Mouse (Mus musculus) cerebellum, adult 8-10 months (tissue): ENCODE measurements around the gene Dock2.

ENCODE experiments used
- DNase-seq: peaks from one replicate; pipeline ENCODE4 v3.0.0; 2022

Gene Dock2

DNA sequence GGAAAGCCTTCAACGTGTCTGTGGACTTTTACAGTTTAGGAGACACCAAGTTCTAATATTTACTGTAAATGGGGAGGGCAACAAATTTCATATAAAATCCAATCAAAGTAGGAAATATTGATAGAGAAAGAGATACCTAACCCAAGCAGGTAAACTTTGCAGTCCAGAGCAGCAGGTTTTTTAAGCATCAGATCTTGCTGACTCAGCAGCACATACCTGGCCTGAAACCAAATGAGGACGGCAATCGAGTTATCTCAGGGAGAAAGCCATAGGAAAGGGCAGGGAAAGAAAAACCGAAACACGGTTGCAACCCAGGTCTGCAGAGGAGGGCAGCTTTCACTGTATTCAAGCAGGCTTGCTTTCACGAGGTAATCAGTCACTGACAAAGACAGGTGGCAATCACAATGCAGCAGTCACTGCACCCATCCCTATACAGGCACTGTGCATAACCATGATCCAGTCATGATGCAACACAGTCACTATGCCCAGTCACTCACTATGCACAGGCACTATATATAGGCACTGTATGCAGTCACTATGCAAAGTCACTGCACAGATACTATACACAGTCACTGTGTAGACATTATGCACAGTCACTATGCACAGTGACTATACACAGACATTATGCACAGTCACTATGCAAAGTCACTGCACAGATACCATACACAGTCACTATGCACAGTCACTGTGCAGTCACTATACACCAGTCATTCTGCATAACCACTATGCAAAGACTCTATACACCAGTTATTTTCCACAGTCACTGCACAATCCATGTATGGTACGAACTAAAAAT lies 258.4 kb downstream of the Dock2 start:
- no peak for DNase-seq

GRCm38 (mm10) chr11:34524586-34524985 lies 259.1 kb downstream of the Dock2 start:
- DNase-seq: no peak

DNA sequence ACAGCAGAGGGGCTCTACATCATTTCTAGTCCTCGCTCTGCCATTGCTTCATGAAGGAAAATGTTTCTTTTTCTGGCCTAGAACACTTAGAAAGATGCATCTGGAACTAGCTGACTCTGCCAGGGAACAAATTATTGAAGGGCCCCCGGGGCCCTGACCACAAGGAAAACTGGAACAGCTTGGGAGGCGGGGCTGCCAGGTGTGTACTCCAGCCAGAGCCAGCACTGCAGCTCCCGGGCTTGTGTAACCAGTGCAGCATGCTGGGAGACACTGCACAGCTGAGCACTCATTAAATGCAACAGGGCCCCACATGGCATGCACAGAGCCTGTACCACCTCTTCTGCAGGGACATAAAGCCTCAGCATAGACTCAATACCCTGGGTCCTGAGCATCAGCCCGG lies 265.1 kb downstream of the Dock2 start:
- no peak for DNase-seq

DNA sequence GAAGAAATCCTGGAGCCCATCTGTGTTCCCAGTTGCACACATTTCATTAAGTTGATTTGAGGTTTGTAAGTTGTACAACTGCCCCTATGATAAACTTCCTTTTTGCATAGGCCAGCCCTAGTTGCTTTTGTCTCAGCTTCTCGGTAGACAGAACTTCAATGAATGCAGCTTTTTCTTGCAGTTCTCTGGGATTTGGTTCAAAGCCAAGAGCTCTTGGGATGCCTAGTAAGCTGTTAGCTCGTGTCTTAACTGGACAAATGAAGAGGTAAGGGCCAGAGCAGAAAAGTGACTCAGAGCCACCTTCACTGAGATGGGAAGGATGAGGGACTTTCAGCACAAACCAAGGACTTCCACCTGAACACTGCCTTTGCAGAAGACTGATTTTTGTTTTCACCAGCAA lies 266.7 kb downstream of the Dock2 start:
- DNase-seq: no peak

DNA sequence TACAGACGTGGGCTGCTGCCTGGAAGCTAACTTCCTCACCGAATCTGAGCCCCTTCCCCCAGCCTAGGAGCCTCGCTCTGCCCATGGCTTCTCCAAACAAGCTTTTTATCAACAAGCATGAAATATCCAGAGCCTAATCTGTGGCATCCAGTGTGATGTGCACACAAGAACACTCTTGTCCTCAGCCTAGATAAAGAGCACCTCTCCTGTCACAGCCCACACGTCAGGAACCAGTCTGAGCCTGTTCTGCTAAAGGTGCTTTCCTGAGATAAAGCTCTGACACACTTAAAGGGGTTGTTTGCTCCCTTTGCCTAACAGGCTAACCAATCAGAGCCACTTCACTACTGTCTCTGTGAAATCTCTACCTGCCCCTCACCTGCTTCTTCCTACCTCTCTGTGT lies 268.4 kb downstream of the Dock2 start:
- DNase-seq: no peak

DNA sequence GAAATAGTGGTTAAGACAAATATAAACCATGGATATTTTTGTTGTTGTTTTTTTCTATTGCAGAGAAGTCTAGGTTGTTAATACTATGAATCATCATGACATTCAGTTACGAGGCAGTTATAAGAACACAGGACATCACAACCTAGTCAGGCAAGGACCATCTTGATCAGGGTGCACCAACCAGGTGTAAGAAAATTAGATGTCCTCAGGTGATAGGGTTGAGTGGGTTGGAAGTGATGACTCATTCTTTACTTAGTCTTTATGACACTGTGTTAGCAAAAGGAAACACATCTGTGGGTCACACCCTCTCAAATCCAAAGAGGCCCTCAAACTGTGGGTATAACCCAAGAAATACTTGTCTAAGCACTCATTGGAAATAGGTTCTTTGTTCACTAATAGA lies 277.3 kb downstream of the Dock2 start:
- no peak for DNase-seq

GRCm38 (mm10) chr11:34499663-34500062 lies 284.0 kb downstream of the Dock2 start:
- no peak for DNase-seq

DNA sequence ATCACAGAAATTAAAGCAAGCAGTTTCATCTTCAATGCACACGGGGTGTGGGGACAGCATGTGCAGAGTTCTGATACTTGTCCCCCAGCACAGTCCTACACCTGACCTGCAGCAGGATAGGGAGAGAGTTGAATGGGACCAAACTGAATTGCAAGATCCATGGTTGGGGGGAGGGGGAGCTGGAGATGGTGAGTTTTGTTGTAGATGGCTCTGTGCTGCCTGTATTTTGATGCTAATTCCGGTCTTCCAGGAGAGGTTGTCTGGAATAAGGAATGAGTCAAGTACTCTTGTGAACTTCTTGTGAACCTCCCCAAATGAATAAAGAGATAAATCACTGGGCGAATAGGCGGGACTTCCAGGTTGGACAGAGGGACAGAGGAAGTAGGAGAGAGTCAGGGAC lies 289.0 kb downstream of the Dock2 start:
- no peak for DNase-seq

DNA sequence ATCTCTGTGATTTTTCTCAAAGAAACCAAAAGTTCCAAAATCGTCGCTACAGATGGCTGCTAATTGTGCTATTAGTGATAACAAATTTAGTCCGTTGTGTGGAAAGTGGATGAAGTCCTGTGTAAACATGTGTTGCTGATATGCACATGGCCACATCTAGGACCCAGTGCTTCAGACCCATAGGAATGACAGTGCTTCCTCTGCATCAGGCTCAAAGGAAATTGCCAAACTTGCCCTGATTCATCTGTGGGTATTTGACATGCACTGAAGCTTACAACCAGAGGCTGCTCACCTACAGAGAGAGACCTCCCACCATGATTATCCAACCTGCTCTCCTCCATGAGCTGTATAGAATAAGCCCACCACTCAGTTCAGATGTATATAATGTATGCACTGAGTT lies 290.7 kb downstream of the Dock2 start:
- no peak for DNase-seq

- no peak for DNase-seq
These were observed 291.5 kb downstream of the Dock2 start for GRCm38 (mm10) chr11:34492223-34492622.

GRCm38 (mm10) chr11:34489548-34489947 lies 294.1 kb downstream of the Dock2 start:
- no peak for DNase-seq

GRCm38 (mm10) chr11:34479301-34479700 lies 304.4 kb downstream of the Dock2 start:
- no peak for DNase-seq

- no peak for DNase-seq
These were observed 313.9 kb downstream of the Dock2 start for GRCm38 (mm10) chr11:34469792-34470191.

DNA sequence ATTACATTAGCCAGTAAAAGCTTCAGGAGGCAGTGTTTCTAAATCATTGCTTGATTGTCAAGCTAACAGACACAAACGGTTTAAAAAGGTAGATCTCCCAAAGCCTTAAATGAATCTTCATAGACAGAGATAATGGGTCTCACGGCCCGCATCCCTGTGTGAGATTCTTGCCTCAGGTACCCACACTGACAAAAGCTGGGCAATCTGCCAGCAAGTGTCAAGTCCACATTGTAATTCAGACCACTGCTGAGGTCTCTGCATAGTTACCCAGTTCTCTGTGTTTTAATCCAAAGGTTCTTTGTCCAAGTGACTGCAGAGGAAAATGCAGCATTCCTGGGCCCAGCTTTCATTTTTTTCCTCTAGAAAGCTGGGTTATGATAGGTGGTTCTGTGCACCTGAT lies 315.1 kb downstream of the Dock2 start:
- no peak for DNase-seq

GRCm38 (mm10) chr11:34467056-34467455 lies 316.6 kb downstream of the Dock2 start:
- no peak for DNase-seq

DNA sequence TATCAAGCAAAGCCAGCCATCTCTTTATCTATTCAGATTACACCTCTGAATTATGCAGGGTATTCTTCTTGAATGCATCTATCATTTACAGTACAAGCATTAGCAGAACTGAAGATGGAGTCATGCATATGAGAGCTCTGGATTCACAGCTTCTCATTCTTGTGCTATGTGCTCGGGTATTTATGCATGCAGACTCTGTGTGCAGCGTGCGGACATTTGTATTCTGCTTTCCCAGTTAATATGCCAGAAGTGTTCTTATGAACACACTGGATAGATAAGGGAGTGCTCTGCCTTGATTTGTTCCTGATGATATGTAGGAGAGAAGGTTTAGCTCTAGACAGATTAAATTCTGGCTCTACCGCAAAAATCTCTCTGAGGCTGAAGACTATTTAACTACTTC lies 333.7 kb downstream of the Dock2 start:
- DNase-seq: no peak

GRCm38 (mm10) chr11:34447891-34448290 lies 335.8 kb downstream of the Dock2 start:
- DNase-seq: no peak

DNA sequence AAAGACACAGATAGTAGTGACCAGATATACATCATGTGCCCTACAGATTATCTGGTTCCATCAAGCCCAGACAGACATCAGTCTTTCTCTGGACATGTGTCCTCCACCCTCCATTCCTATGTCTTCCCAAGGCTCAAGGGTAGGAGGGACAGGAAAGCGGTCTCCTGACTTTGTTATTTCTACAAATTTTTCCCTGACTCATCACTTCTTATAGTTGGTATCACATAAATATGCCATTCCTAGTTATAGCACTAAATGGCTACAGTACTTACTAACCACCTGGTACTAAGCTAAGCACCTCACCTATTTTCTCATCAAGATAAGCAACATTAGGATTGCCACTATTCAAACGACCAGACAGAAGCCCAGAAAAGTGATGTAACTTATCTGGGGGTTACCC lies 345.3 kb downstream of the Dock2 start:
- no peak for DNase-seq

GRCm38 (mm10) chr11:34437446-34437845 lies 346.2 kb downstream of the Dock2 start:
- no peak for DNase-seq

- DNase-seq: no peak
These were observed 351.7 kb downstream of the Dock2 start for GRCm38 (mm10) chr11:34431978-34432377.

GRCm38 (mm10) chr11:34431371-34431770 lies 352.3 kb downstream of the Dock2 start:
- DNase-seq: no peak

DNA sequence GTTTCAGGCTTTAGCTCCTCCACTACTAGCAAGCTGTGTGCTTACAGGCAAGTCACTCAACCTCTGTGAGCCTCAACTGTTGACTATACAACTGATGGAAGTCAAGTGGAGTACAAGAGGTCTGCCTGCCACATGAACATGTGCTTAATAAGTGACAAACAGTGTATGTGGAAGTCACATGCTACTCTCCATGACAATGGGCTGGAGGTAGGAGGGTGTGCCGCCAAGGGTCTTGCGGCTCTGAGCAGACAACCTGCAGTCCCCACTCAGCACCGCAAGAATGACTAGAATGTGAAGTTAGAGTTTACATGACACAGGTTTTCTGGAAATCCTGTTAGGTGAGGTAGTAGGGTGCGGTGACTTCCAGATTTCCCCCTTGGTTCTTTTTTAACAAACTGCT lies 352.8 kb downstream of the Dock2 start:
- DNase-seq: no peak

GRCm38 (mm10) chr11:34427212-34427611 lies 356.5 kb downstream of the Dock2 start:
- no peak for DNase-seq

- no peak for DNase-seq
These were observed 359.1 kb downstream of the Dock2 start for GRCm38 (mm10) chr11:34424546-34424945.

DNA sequence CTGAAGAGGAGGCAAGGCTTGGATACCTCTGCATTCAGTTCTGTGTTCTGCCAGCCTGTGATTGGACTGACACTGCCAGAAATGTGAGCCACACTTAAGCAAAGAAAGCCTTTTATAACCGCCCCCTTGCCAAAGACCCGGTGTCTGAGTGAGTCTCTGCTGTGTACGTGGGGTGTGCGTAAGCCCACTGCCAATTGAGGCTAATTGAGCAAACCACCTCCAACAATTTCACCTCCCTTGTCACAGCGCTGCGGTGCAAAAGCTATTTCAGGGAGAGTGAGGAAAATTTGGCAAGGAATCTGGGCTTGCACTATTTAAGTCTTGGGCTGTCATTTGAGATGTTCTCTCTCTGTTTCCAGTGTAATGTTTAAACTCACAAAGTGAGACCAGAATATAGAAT lies 362.6 kb downstream of the Dock2 start:
- DNase-seq: no peak
